13 mouse cellular contexts compared by ENCODE assay signal in genomic region chr7:64596652-64597051, GRCm38 (mm10).
"Had no signal": no experiment of that assay in that cellular context is flagged by ENCODE, and none has a peak within 500 bp of the region (broad histone marks: within the 10 kb centered on the region; RNA-seq: fewer than 3 reads in every experiment).

No protein-coding gene starts in this region.

- H3K27me3 ChIP-seq: limb, embryonic 13.5 days; neural tube, embryonic 12.5 days had no signal

- DNase-seq: kidney, adult 9 months; kidney, postnatal 10 days; left cerebral cortex, postnatal 4 days; lung, adult 18-20 months; retina, postnatal 1 day; right cerebral cortex, postnatal 4 days; spleen, adult 18-20 months; thymus, adult 18-20 months; thymus, postnatal 14 days had no signal

- H3K4me1 ChIP-seq: limb, embryonic 13.5 days; neural tube, embryonic 12.5 days had no signal

- H3K27ac ChIP-seq: limb, embryonic 13.5 days; liver, embryonic 14.5 days; neural tube, embryonic 12.5 days had no signal

- H3K9me3 ChIP-seq: limb, embryonic 13.5 days; neural tube, embryonic 12.5 days had no signal

- H3K36me3 ChIP-seq: limb, embryonic 13.5 days; neural tube, embryonic 12.5 days had no signal

- H3K9ac ChIP-seq: limb, embryonic 13.5 days; liver, embryonic 14.5 days; neural tube, embryonic 12.5 days had no signal

- H3K4me2 ChIP-seq: limb, embryonic 13.5 days; neural tube, embryonic 12.5 days had no signal

- H3K4me3 ChIP-seq: limb, embryonic 13.5 days; myocyte; neural tube, embryonic 12.5 days had no signal
